Mouse (Mus musculus) kidney, embryonic 14.5 days (tissue): ENCODE measurements around the gene Acyp1. TPM values are rescaled to one million over a fixed set of nuclear protein-coding genes. Genes with fewer than 3 reads are reported as not detected.

Experiments used
- ATAC-seq: fragments of 200-750 bp; cut with Nextera tagmentation; 2 replicates; pipeline ENCODE4 v1.8.0; 2017; ENCODE audit warnings: moderate number of reproducible peaks, mild to moderate bottlenecking, moderate TSS enrichment, moderate library complexity; ENCODE audit not compliant: low FRiP score, low TSS enrichment
- H3K27ac ChIP-seq: fragments of 300-500 bp; sonication (generic); 2 replicates; pipeline ENCODE4 v1.5.1; 2014; ENCODE audit warnings: low read depth, mild to moderate bottlenecking, low read length, moderate library complexity, mixed read lengths
- H3K27me3 ChIP-seq: fragments of 300-500 bp; sonication (generic); 2 replicates; pipeline ENCODE4 v1.6.1; 2014; ENCODE audit warnings: mild to moderate bottlenecking, low read length; ENCODE audit not compliant: control insufficient read depth, insufficient read depth
- H3K36me3 ChIP-seq: fragments of 300-500 bp; sonication (generic); 2 replicates; pipeline ENCODE4 v1.6.1; 2014; ENCODE audit warnings: low read length, mixed read lengths; ENCODE audit not compliant: control insufficient read depth, insufficient read depth
- H3K4me1 ChIP-seq: fragments of 300-500 bp; sonication (generic); 2 replicates; pipeline ENCODE4 v1.6.1; 2014; ENCODE audit warnings: low read length, mixed read lengths; ENCODE audit not compliant: control insufficient read depth, insufficient read depth
- H3K4me2 ChIP-seq: fragments of 300-500 bp; sonication (generic); replicated peaks from 2 replicates; pipeline ENCODE4 v1.6.1; 2014; ENCODE audit warnings: low read depth, mild to moderate bottlenecking, low read length
- H3K4me3 ChIP-seq: fragments of 300-500 bp; sonication (generic); 2 replicates; pipeline ENCODE4 v1.5.1; 2014; ENCODE audit warnings: mild to moderate bottlenecking, low read length
- H3K9ac ChIP-seq: fragments of 300-500 bp; sonication (generic); 2 replicates; pipeline ENCODE4 v1.6.1; 2014; ENCODE audit warnings: low read depth, mild to moderate bottlenecking, low read length, moderate library complexity
- H3K9me3 ChIP-seq: fragments of 300-500 bp; sonication (generic); 2 replicates; pipeline ENCODE4 v1.6.1; 2016; ENCODE audit warnings: low read length; ENCODE audit not compliant: control insufficient read depth
- WGBS: fragments of 180-500 bp; shearing (Covaris S2); extraction: QIAGEN DNeasy Blood & Tissue Kit; methylation state at CpG from one replicate; pipeline ENCODE4 v1.1.7; 2014; 5-methylcytosine and 5-hydroxymethylcytosine counted together
- polyA plus RNA-seq: library from polyadenylated mRNA; unstranded; fragments of >200 nt; fragmentation: Nextera tagmentation; extraction: Ambion mirVana; gene quantifications from 2 replicates; pipeline ENCODE4 v1.2.1, GENCODE M21; 2014

The Acyp1 gene
- polyA plus RNA-seq, 1 experiment from 2014 or later, result 57.7 TPM

GRCm38 (mm10) chr12:85279396-85280080 is 8.7 kb downstream of the Acyp1 start:
- Histone ChIP-seq H3K36me3 (no peaks in the 10 kb centered on the region; the same call in 1 of the 2 replicates), H3K4me2 (peak overlapping the region; percentile 87), H3K9ac (peak overlapping the region; percentile 83), H3K27ac (peak overlapping the region; percentile 61; the same call in 1 of the 2 replicates), H3K4me1 (no peaks in the 10 kb centered on the region), H3K4me3 (peak overlapping the region; percentile 78), H3K9me3 (no peaks in the 10 kb centered on the region), H3K27me3 (no peaks in the 10 kb centered on the region)
- 7% methylated on average over 10 of the region's 10 CpGs for WGBS
- peak; percentile 45 for ATAC-seq

GRCm38 (mm10) chr12:85278919-85279318 is 9.3 kb downstream of the Acyp1 start:
- Histone ChIP-seq H3K36me3 (no peaks in the 10 kb centered on the region; the same call in 1 of the 2 replicates), H3K27ac (no peak overlapping the region), H3K4me2 (no peak overlapping the region), H3K4me3 (no peak overlapping the region), H3K9ac (no peak overlapping the region), H3K4me1 (0 out of 2 replicates have a peak, but pooled peaks cover 1% of the 10 kb centered on the region), H3K9me3 (no peaks in the 10 kb centered on the region), H3K27me3 (no peaks in the 10 kb centered on the region)
- no peak for ATAC-seq
- WGBS, result 95% methylated on average over 10 of the region's 10 CpGs

GRCm38 (mm10) chr12:85276273-85276672 is 12.0 kb downstream of the Acyp1 start:
- H3K9me3 ChIP-seq, result no peaks in the 10 kb centered on the region
- no peaks in the 10 kb centered on the region for H3K27me3 ChIP-seq
- no peak overlapping the region for H3K4me2 ChIP-seq
- H3K4me3 ChIP-seq, result no peak overlapping the region
- peaks cover 9% of the 10 kb centered on the region; the same call in 1 of the 2 replicates for H3K4me1 ChIP-seq
- 50% methylated on average over 5 of the region's 5 CpGs for WGBS
- no peak overlapping the region for H3K9ac ChIP-seq
- no peak overlapping the region for H3K27ac ChIP-seq
- no peak for ATAC-seq
- no peaks in the 10 kb centered on the region; the same call in 1 of the 2 replicates for H3K36me3 ChIP-seq

- H3K4me3 ChIP-seq, result no peak overlapping the region
- 22% methylated on average over 10 of the region's 10 CpGs for WGBS
- H3K9me3 ChIP-seq, result no peaks in the 10 kb centered on the region
- no peak overlapping the region for H3K4me2 ChIP-seq
- H3K4me1 ChIP-seq, result peaks cover 9% of the 10 kb centered on the region
- ATAC-seq, result peak; percentile 88
- H3K27ac ChIP-seq, result peak overlapping the region; percentile 60
- H3K27me3 ChIP-seq, result no peaks in the 10 kb centered on the region
- no peaks in the 10 kb centered on the region; the same call in 1 of the 2 replicates for H3K36me3 ChIP-seq
- H3K9ac ChIP-seq, result no peak overlapping the region
Observed at GRCm38 (mm10) chr12:85273508-85273907, 14.7 kb downstream of the Acyp1 start.

GRCm38 (mm10) chr12:85271843-85272206 is 16.4 kb downstream of the Acyp1 start:
- no peak overlapping the region for H3K4me3 ChIP-seq
- no peaks in the 10 kb centered on the region for H3K27me3 ChIP-seq
- no peaks in the 10 kb centered on the region for H3K9me3 ChIP-seq
- H3K36me3 ChIP-seq, result no peaks in the 10 kb centered on the region; the same call in 1 of the 2 replicates
- H3K27ac ChIP-seq, result no peak overlapping the region
- no peak overlapping the region for H3K9ac ChIP-seq
- no peak for ATAC-seq
- no peak overlapping the region for H3K4me2 ChIP-seq
- peaks cover 9% of the 10 kb centered on the region for H3K4me1 ChIP-seq
- WGBS, result 57% methylated on average over 4 of the region's 4 CpGs

GRCm38 (mm10) chr12:85271132-85271842 is 17.0 kb downstream of the Acyp1 start:
- Histone ChIP-seq H3K27ac (no peak overlapping the region), H3K4me3 (no peak overlapping the region), H3K4me1 (peaks cover 9% of the 10 kb centered on the region), H3K9me3 (no peaks in the 10 kb centered on the region), H3K27me3 (no peaks in the 10 kb centered on the region), H3K36me3 (no peaks in the 10 kb centered on the region; the same call in 1 of the 2 replicates), H3K9ac (no peak overlapping the region), H3K4me2 (no peak overlapping the region)
- WGBS, result 77% methylated on average over 7 of the region's 7 CpGs
- ATAC-seq, result no peak

- no peaks in the 10 kb centered on the region for H3K27me3 ChIP-seq
- 1% methylated on average over 35 of the region's 35 CpGs for WGBS
- peak within 1 kb of the TSS; percentile 61 for H3K4me2 ChIP-seq
- H3K9ac ChIP-seq, result peak within 1 kb of the TSS; percentile 65
- H3K4me1 ChIP-seq, result peaks cover 12% of the 10 kb centered on the region
- ATAC-seq, result peak; percentile 80
- peak within 1 kb of the TSS; percentile 81 for H3K27ac ChIP-seq
- H3K4me3 ChIP-seq, result peak within 1 kb of the TSS; percentile 57
- no peaks in the 10 kb centered on the region for H3K9me3 ChIP-seq
- H3K36me3 ChIP-seq, result no peaks in the 10 kb centered on the region; the same call in 1 of the 2 replicates
Observed at GRCm38 (mm10) chr12:85270319-85270718, 17.9 kb downstream of the Acyp1 start, which contains the start of gene Mlh3. Gene Mlh3 (minus strand): TSS chr12:85270599.

GRCm38 (mm10) chr12:85269821-85270220 is 18.4 kb downstream of the Acyp1 start:
- WGBS, result 46% methylated on average over 3 of the region's 3 CpGs
- Histone ChIP-seq H3K27me3 (no peaks in the 10 kb centered on the region), H3K4me1 (peaks cover 12% of the 10 kb centered on the region), H3K4me2 (peak overlapping the region; percentile 61), H3K36me3 (no peaks in the 10 kb centered on the region; the same call in 1 of the 2 replicates), H3K27ac (peak overlapping the region; percentile 81), H3K9me3 (no peaks in the 10 kb centered on the region), H3K4me3 (peak overlapping the region; percentile 57), H3K9ac (peak overlapping the region; percentile 65)
- no peak for ATAC-seq

GRCm38 (mm10) chr12:85266248-85266647 is 22.0 kb downstream of the Acyp1 start:
- no peaks in the 10 kb centered on the region for H3K27me3 ChIP-seq
- WGBS, result 85% methylated on average over 3 of the region's 3 CpGs
- no peaks in the 10 kb centered on the region for H3K9me3 ChIP-seq
- no peak overlapping the region for H3K4me3 ChIP-seq
- H3K9ac ChIP-seq, result no peak overlapping the region
- no peak overlapping the region for H3K4me2 ChIP-seq
- H3K4me1 ChIP-seq, result peaks cover 12% of the 10 kb centered on the region
- no peak for ATAC-seq
- H3K27ac ChIP-seq, result no peak overlapping the region
- no peaks in the 10 kb centered on the region for H3K36me3 ChIP-seq
